Mouse (Mus musculus) skeletal muscle tissue, adult 2 months (tissue): Measurements from ENCODE around the gene Gm13889.

Experiments used
- DNase-seq: peaks from one replicate; pipeline ENCODE4 v3.0.0-alpha.2; 2012; ENCODE audit warnings: low read depth, low spot score

The Gm13889 gene

GRCm38 (mm10) chr2:93958216-93958615, 1.2 kb upstream of the Gm13889 start:
- no peak for DNase-seq

GRCm38 (mm10) chr2:93957785-93958175, 779 bp upstream of the Gm13889 start:
- no peak for DNase-seq

- peak; percentile 28 for DNase-seq
Observed at GRCm38 (mm10) chr2:93956331-93956801, 635 bp downstream of the Gm13889 start.

- no peak for DNase-seq
Observed at GRCm38 (mm10) chr2:93955886-93956285, 1.1 kb downstream of the Gm13889 start.

GRCm38 (mm10) chr2:93954781-93955578, 2.0 kb downstream of the Gm13889 start:
- no peak for DNase-seq

GRCm38 (mm10) chr2:93953726-93954125, 3.3 kb downstream of the Gm13889 start:
- DNase-seq: no peak

GRCm38 (mm10) chr2:93946976-93947375, 10.0 kb downstream of the Gm13889 start:
- DNase-seq: no peak

GRCm38 (mm10) chr2:93944855-93945254, 12.1 kb downstream of the Gm13889 start:
- DNase-seq: no peak

GRCm38 (mm10) chr2:93944099-93944498, 12.9 kb downstream of the Gm13889 start:
- no peak for DNase-seq

GRCm38 (mm10) chr2:93941670-93942069, 15.3 kb downstream of the Gm13889 start:
- no peak for DNase-seq

- no peak for DNase-seq
Observed at GRCm38 (mm10) chr2:93938534-93938933, 18.5 kb downstream of the Gm13889 start.

GRCm38 (mm10) chr2:93928866-93929265, 28.1 kb downstream of the Gm13889 start:
- DNase-seq: no peak

- no peak for DNase-seq
Observed at GRCm38 (mm10) chr2:93927701-93928437, 29.1 kb downstream of the Gm13889 start.

- DNase-seq: no peak
Observed at GRCm38 (mm10) chr2:93926141-93926540, 30.9 kb downstream of the Gm13889 start.

GRCm38 (mm10) chr2:93919093-93919492, 37.9 kb downstream of the Gm13889 start:
- no peak for DNase-seq

GRCm38 (mm10) chr2:93913552-93913951, 43.4 kb downstream of the Gm13889 start:
- no peak for DNase-seq

GRCm38 (mm10) chr2:93911942-93912341, 45.1 kb downstream of the Gm13889 start:
- DNase-seq: peak; percentile 76

GRCm38 (mm10) chr2:93909716-93910115, 47.3 kb downstream of the Gm13889 start:
- peak; percentile 24 for DNase-seq

GRCm38 (mm10) chr2:93907519-93908294, 49.3 kb downstream of the Gm13889 start:
- DNase-seq: no peak

- DNase-seq: peak; percentile 73
Observed at GRCm38 (mm10) chr2:93906316-93906715, 50.7 kb downstream of the Gm13889 start.
